Mouse (Mus musculus) retina, postnatal 1 day (tissue): ENCODE measurements at regions not wholly inside any gene's neighbourhood (a gene's known extent, or its start where the extent isn't known, plus 50 kb on each side); places are given as distances from the start of the nearest gene placed in this dataset.

ENCODE experiments used
- DNase-seq: peaks from one replicate; pipeline ENCODE4 v3.0.0-alpha.2; 2012

DNA sequence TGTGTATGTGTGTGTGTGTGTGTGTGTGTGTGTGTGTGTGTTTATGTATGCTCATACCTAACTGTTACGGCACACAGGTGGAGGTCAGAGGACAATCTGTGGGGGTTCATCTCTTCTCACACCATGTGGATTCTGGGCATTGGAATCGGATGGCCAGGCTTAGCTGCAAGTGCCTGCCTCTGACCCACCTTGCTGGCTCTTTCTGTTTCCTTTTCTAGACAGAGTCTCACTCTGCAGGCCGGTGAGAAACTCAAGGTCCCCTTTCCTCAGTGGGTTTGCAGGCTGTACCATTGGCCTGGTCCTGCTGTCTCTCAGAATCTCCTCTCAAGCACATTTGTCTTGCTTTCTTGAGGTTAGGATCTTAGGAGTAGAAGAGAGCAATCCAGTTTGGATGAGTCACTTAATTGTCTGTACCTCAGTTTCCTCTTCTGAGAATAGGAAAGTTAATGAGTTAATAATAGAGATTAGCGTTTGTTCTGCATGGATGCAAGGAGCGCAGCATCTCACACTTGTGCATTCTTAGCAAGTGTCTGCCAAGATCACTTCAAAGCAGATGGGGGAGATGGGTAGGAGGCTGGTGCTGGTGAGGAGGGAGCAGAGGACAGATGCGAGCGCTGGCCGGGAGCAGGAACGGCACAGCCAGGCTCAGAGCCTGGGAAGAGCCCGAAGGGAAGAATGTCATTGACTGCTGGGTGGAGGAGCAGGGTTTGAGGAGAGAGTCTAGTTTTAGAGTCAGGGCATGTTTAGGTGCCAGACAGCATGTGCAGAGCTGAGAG lies 155.2 kb downstream of the Chst1 start:
- no peak for DNase-seq

DNA sequence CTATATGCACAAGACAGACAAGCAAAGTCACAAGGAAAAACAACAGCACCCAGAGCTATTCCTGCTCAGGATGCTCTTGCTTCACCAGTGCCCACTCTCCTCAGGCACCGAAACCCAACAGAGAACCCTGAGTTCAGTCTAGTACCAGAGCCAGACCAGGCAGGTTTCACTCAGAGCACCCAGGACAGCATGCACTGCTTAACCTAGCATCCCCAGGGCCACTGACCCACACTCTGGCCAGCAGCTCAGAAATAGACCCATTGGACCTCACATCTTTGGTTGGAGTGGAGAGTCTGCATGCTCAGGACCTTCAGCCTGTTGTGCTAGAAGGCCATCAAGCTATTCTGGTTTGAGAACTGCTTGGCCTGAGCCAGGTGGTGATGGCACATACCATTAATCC lies 157.0 kb downstream of the Chst1 start:
- DNase-seq: no peak

- no peak for DNase-seq
Observed at GRCm38 (mm10) chr2:92758775-92759174, 156.1 kb upstream of the Syt13 start.

DNA sequence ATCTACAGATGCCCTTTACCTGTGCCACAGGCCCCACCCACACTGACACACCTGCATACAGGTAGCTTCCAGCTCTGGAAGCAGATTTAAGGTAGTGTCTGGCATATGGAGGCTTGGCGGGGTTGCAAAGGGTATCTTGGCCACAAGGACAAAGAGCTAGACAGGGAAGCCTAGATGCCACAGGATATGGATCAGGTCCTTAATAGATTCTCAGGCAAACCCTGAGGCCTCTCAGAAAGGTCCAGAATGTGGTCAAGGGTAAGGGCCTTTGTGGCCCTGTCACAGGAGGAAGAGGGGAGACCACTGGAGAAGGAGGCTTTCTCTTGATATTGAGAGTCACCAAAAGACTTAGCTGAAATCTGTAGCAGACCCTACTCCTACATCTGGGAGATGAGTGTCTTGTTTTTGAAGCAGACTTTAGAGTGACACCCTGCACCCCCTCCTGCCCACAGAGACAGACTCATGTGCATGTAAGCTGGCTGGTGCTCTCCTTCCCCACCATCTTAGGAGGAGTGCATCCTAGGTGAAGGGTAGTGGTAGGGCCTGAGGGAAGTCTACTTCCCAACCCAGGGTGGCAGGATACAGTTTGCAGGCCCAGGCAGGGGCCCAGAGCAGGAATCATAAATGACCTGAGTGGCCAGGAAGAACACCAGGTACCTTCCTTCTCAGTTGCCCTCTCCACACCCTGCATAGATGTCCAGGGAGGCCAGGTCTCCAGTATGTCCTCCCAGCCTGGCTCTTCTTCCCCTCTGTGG lies 150.8 kb upstream of the Syt13 start:
- DNase-seq: no peak

- DNase-seq: no peak
Observed at GRCm38 (mm10) chr2:92767476-92768005, 147.4 kb upstream of the Syt13 start.

DNA sequence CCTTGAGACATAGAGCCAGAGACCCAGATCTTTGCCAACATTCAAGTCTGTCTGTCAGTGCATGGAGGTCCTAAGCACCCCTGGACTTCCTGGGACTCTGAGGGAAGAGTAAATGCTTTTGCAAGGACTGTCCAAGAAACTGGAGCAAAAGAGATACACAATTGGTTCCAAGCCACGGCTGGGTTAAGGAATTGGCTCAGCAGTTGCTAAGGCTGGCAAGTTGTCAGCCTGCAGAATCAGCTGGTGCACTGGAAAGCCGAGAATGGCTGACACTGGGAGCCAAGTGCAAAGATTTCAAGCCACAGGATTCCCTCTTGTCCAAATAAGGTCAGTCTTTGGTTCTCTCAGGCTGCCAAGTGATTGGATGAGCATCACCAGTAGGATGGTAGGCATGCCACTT lies 146.8 kb upstream of the Syt13 start:
- no peak for DNase-seq

DNA sequence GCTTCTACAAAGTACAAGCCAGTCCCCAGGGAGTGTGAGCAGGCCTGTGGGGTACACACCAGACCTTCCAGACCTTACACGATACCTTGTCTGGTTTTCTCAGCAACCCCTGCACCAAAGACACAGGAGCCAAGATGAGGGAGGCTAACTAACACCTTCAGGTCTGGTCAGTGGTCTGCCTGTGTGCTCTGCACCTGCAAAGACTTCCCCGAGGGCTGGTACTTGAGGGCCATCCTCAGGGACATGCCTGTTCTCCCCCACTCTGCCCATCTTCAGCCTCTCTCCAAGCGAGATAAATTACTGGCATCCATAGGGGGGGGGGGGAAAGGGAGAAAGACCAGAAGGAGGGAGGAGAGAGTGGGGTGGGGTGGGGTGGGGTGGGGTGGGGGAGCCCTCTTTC lies 145.8 kb upstream of the Syt13 start:
- no peak for DNase-seq

DNA sequence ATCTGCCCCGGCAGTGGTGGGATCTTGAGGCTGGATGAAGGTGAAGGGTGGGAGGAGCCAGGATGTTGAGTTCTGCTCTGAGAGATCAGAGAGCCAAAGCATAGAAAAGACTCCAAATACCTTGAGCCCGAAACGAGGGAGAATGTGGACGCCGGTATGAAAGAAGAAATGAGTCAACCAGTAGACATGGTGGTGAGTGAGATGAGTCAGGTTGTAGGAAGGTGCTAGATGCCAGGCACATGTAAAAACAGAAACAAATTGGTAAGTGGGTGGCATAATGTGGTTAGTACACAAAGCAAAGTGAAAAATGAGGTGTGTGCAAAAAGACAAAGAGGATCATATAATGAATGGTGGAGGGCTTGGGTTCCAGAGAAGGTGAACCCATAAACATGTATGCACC lies 144.8 kb upstream of the Syt13 start:
- no peak for DNase-seq

DNA sequence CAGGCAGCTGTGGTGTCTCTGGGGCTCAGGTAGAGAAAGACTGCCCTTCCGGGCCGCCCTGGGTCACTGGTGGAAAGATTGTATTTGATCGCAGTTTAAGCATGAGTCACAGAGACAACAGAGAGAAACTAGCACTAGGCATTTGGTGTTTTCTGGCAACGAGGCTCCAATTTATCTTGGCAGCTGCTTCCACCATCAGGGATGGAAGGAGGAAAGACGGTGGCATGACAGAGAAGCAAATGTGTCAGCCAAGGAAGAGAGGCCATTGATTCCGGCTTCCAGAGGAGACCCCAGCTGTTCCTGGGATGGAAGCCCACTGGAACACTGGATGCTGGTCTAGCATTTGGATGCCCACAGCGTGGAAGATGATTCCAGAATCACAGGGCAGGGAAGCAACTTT lies 142.3 kb upstream of the Syt13 start:
- no peak for DNase-seq

DNA sequence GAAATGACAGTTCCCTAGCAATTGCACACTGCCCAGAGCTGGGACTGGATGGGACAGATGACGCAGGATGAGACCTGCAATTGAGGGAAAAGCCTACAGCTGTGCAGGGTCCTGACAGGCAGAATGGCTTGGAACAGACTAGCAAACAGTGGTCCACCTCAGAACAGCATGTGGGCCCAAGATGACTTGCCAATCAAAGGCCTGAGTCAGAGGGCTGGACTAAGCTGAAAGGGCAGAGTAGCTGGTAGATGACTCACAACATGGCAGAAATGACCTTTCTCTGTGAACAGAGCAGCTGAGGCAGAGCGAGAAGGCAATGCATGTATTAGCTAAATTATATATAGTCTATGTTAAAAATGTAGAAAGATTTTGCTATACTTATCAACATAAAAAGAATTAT lies 138.4 kb upstream of the Syt13 start:
- no peak for DNase-seq

- no peak for DNase-seq
Observed at GRCm38 (mm10) chr2:92779101-92779500, 135.8 kb upstream of the Syt13 start.

DNA sequence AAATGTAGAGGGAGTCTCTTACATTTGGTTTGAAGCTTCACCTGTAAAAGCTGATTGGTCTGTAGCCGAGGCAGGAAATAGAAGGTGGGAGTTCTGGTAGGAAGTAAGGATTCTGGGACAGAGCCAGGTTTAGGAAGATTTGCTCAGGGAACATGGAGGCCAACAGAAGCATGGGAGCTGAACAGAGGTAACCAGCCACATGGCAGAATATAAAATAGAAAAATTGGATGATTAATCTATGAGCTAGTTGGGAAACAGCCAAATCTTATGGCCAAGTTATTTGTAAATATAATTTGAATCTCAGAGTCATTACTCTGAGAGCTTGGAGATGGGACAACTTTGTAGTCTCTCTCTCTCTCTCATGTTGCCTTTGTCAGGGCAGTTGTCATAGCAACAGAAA lies 134.9 kb upstream of the Syt13 start:
- DNase-seq: no peak

- DNase-seq: no peak
Observed at GRCm38 (mm10) chr2:92781451-92781850, 133.4 kb upstream of the Syt13 start.

GRCm38 (mm10) chr2:92782621-92783020 lies 132.3 kb upstream of the Syt13 start:
- no peak for DNase-seq

DNA sequence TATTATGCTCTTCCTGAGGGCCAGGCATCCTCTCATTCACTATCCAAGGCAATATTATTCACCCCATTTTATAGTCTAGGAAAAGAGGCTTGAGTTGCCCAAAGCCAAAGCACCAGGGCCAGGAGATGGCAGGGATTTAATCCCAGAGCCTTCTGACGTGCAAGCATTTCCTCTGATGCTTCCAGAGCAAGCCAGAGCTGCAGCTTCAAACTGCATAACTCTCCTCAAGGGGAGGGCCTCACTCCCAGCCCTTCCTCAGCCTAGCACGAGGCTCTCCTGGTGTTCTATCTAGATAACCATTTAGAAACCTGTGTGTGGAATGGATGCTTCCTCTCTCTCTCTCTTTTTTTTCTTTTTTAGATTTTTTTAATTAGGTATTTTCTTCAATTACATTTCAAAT lies 130.0 kb upstream of the Syt13 start:
- no peak for DNase-seq

DNA sequence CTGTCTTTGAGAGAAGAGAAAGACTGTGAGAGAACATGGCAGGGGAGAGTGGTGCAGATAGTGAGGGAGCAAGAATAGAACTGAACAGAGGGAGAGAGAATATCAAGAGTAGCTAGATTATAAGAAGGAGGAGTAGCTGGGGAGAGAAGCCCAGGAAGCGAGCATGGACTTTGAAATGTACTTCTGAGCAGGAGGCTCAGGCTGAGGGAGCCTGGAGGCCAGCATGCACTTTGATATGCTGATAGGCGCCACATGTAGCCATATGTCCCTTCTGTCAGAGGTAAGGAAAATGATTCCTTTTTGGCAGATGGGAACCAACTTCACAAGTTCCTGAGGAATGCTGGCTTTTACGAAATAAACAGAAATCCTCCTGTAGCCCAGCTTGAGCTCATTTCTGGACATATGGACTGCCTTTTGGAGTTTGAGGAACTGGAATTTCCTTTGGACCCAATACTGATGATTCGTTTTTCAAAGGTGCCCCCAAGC lies 126.9 kb upstream of the Syt13 start:
- DNase-seq: no peak

DNA sequence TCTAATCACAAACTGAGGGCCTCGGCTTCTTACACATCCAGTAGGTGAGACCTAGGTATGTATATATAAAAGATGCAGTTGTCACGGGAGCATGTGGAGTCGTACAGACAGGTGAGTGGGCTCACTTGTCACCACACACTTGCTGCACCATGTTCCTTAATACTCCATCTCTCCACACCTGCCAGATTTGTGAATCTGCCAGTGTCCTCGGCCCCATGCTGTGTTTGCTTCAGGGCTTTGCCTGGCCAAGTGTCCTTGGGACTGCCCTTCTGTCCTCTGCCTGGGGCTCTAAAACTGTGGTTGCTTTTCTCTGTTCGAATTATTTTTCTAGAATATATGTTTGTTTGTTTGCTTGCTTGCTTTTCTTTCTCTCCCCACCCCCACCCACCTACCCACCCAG lies 126.0 kb upstream of the Syt13 start:
- no peak for DNase-seq

GRCm38 (mm10) chr2:92790374-92790773 lies 124.5 kb upstream of the Syt13 start:
- DNase-seq: no peak

- no peak for DNase-seq
Observed at GRCm38 (mm10) chr2:92799770-92800169, 115.1 kb upstream of the Syt13 start.

DNA sequence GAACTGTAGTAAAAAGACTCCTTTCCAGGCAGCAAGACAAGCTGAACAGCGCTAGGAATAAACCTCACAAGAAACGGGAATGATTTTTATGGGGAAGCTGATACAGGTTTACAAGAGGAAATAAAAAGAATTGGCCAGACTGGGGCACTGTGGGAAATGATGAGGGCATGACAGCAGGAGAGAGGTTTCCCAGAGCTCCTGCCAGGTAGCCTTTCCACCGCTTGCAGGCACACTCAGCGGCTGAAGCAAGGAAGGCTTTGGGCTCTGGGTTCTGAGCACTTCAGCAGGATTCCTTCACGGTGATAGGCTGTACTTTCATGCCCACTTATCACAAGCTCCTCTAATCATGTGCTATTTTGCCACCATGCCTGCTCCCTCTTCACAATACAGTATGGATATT lies 114.2 kb upstream of the Syt13 start:
- no peak for DNase-seq

GRCm38 (mm10) chr2:92804916-92805315 lies 110.0 kb upstream of the Syt13 start:
- no peak for DNase-seq

GRCm38 (mm10) chr2:92805761-92806160 lies 109.1 kb upstream of the Syt13 start:
- peak; percentile 8 for DNase-seq

GRCm38 (mm10) chr2:92806481-92807195 lies 108.3 kb upstream of the Syt13 start:
- DNase-seq: peak; percentile 51
